Mouse (Mus musculus) megakaryocyte-erythroid progenitor cell, adult 5-6 weeks (primary cell): ENCODE data around the gene a. TPM values are rescaled to one million over a fixed set of nuclear protein-coding genes. Genes with fewer than 3 reads are reported as not detected.
A peak's percentile ranks its signal among the peaks of the same experiment; 100 is the strongest.

Source experiments
- ATAC-seq: replicated peaks from 2 replicates; pipeline ENCODE4 v1.8.0; 2016; ENCODE audit warnings: mild to moderate bottlenecking, inconsistent platforms; ENCODE audit not compliant: severe bottlenecking, poor library complexity, low FRiP score, low TSS enrichment
- total RNA-seq, 2 experiments: library from RNA; stranded (forward) in 1 of 2; stranded (reverse) in 1 of 2; fragments of 200-1000, 215-1000 nt in 1 of 2; fragments of >200 nt in 1 of 2; fragmentation: Nextera tagmentation in 1 of 2; gene quantifications; 2 replicates each; pipeline ENCODE4 v1.2.3; 2014 to 2017

Gene a
- total RNA-seq (2014; fragmentation: Nextera tagmentation), result not detected in 2 replicates
- not detected in 2 replicates for total RNA-seq (2017)

GRCm38 (mm10) chr2:154790656-154791483 lies at the start of gene a, which contains the start of gene Raly:
Gene a (plus strand): TSS chr2:154791402.
Gene Raly (plus strand): TSS chr2:154791096.
- peak; percentile 91 for ATAC-seq

- no peak for ATAC-seq
Measured at GRCm38 (mm10) chr2:154742911-154743819, 48.0 kb upstream of the a start.

GRCm38 (mm10) chr2:154743915-154744314 lies 47.3 kb upstream of the a start:
- ATAC-seq, result no peak

- no peak for ATAC-seq
Measured at GRCm38 (mm10) chr2:154748383-154748782, 42.8 kb upstream of the a start.

- no peak for ATAC-seq
Measured at GRCm38 (mm10) chr2:154749046-154750036, 41.9 kb upstream of the a start.

- no peak for ATAC-seq
Measured at GRCm38 (mm10) chr2:154751924-154752323, 39.3 kb upstream of the a start.

GRCm38 (mm10) chr2:154754068-154754560 lies 37.1 kb upstream of the a start:
- ATAC-seq, result no peak

- peak; percentile 55; the same call in 1 of the 2 replicates for ATAC-seq
Measured at GRCm38 (mm10) chr2:154755791-154756190, 35.4 kb upstream of the a start.

GRCm38 (mm10) chr2:154757691-154758090 lies 33.5 kb upstream of the a start:
- no peak for ATAC-seq

GRCm38 (mm10) chr2:154758454-154758853 lies 32.7 kb upstream of the a start:
- ATAC-seq, result no peak

- peak; percentile 66; the same call in 1 of the 2 replicates for ATAC-seq
Measured at GRCm38 (mm10) chr2:154763226-154763625, 28.0 kb upstream of the a start.

- peak; percentile 71 for ATAC-seq
Measured at GRCm38 (mm10) chr2:154764828-154765497, 26.2 kb upstream of the a start.

- no peak for ATAC-seq
Measured at GRCm38 (mm10) chr2:154765554-154766008, 25.6 kb upstream of the a start.

GRCm38 (mm10) chr2:154767051-154767450 lies 24.2 kb upstream of the a start:
- ATAC-seq, result no peak

- ATAC-seq, result no peak
Measured at GRCm38 (mm10) chr2:154769930-154770329, 21.3 kb upstream of the a start, which contains the start of gene Gm14214. Gene Gm14214 (minus strand): TSS chr2:154770030.

- ATAC-seq, result no peak
Measured at GRCm38 (mm10) chr2:154771604-154772003, 19.6 kb upstream of the a start.

GRCm38 (mm10) chr2:154774032-154774431 lies 17.2 kb upstream of the a start:
- no peak for ATAC-seq

- ATAC-seq, result no peak
Measured at GRCm38 (mm10) chr2:154776496-154776895, 14.7 kb upstream of the a start.
